Mouse (Mus musculus) mouse trophoblast stem cell (cell line): ENCODE data around the gene Plcg1.

Experiments used
- in situ Hi-C, 2 experiments: fragments of 300-500 bp; cut with MseI, MboI; formaldehyde crosslinking; loops; 2 replicates in 1 of 2; 3 replicates in 1 of 2; pipeline ENCODE4 v1.15.1; 2025

Plcg1 gene

GRCm38 (mm10) chr2:160731117-160731838 lies at the start of gene Plcg1:
Plcg1 (plus strand) TSS chr2:160731300.
- in situ Hi-C loops = no loop called here

GRCm38 (mm10) chr2:160700271-160700670 lies 30.8 kb upstream of the Plcg1 start:
- in situ Hi-C loops = no loop called here

- in situ Hi-C loops = no loop called here
Measured at GRCm38 (mm10) chr2:160701603-160702002, 29.5 kb upstream of the Plcg1 start.

GRCm38 (mm10) chr2:160702824-160703223 lies 28.3 kb upstream of the Plcg1 start:
- in situ Hi-C loops = no loop called here

- in situ Hi-C loops = no loop called here
Measured at GRCm38 (mm10) chr2:160707673-160708072, 23.4 kb upstream of the Plcg1 start.

GRCm38 (mm10) chr2:160715463-160716030 lies 15.6 kb upstream of the Plcg1 start:
- in situ Hi-C loops = loop anchor here in 1 of 2 experiments (10.0 kb wide), 1 partner anchor 169 kb away; the partner anchor contains the start of gene Lpin3

- in situ Hi-C loops = loop anchor here in 1 of 2 experiments (10.0 kb wide), 1 partner anchor 168 kb away; the partner anchor contains the start of gene Lpin3
Measured at GRCm38 (mm10) chr2:160717269-160717668, 13.8 kb upstream of the Plcg1 start.

GRCm38 (mm10) chr2:160718811-160719210 lies 12.3 kb upstream of the Plcg1 start:
- in situ Hi-C loops = loop anchor here in 1 of 2 experiments (10.0 kb wide), 1 partner anchor 166 kb away; the partner anchor contains the start of gene Lpin3

GRCm38 (mm10) chr2:160722714-160723113 lies 8.4 kb upstream of the Plcg1 start:
- in situ Hi-C loops = no loop called here

- in situ Hi-C loops = no loop called here
Measured at GRCm38 (mm10) chr2:160723613-160724375, 7.3 kb upstream of the Plcg1 start.

- in situ Hi-C loops = no loop called here
Measured at GRCm38 (mm10) chr2:160724536-160724935, 6.6 kb upstream of the Plcg1 start.

- in situ Hi-C loops = no loop called here
Measured at GRCm38 (mm10) chr2:160725877-160726864, 4.9 kb upstream of the Plcg1 start.

GRCm38 (mm10) chr2:160728972-160729371 lies 2.1 kb upstream of the Plcg1 start:
- in situ Hi-C loops = no loop called here

- in situ Hi-C loops = no loop called here
Measured at GRCm38 (mm10) chr2:160729436-160729835, 1.7 kb upstream of the Plcg1 start.

- in situ Hi-C loops = no loop called here
Measured at GRCm38 (mm10) chr2:160729851-160730796, 976 bp upstream of the Plcg1 start.

GRCm38 (mm10) chr2:160730797-160731116 lies 343 bp upstream of the Plcg1 start:
- in situ Hi-C loops = no loop called here

GRCm38 (mm10) chr2:160731839-160732261 lies 750 bp downstream of the Plcg1 start:
- in situ Hi-C loops = no loop called here

- in situ Hi-C loops = no loop called here
Measured at GRCm38 (mm10) chr2:160732420-160732995, 1.4 kb downstream of the Plcg1 start.

- in situ Hi-C loops = no loop called here
Measured at GRCm38 (mm10) chr2:160733131-160733531, 2.0 kb downstream of the Plcg1 start.

- in situ Hi-C loops = no loop called here
Measured at GRCm38 (mm10) chr2:160734331-160734730, 3.2 kb downstream of the Plcg1 start.
